Mouse (Mus musculus) spleen, embryonic (tissue): Measurements from ENCODE around the gene Asb14.

Experiments
- CTCF ChIA-PET: fragments of 350-600 bp; sonication (Branson Sonifier 250); formaldehyde crosslinking; loops from one replicate; lab custom pipeline; 2022; lab: Charles Lee

Gene Asb14

DNA sequence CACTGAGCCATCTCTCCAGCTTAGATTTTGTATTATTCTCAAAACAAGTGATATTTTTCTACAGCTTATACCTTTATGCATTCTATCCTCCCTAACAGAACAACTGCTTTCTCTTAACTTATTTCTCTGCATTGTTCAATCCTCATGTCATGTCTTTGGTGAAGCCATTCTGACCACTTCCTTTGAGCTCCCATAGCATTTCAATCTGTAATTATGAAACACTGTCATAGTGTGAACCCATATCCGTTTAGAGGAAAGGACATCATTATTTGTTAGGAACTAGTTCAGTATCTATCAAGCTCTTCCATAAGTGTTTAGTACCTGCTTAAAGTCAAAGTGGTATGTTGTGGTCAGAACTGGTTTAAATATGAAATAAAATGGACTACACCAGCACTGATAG is 66.2 kb downstream of the Asb14 start:
- CTCF ChIA-PET, result interaction anchor here (0.6 kb wide), 2 partner anchors 292 to 469 kb away, joined by 3 to 7 read pairs; no protein-coding TSS in a partner anchor
